Mouse (Mus musculus) neural tube, embryonic 14.5 days (tissue): ENCODE measurements around the gene Epb42. TPM values are rescaled to one million over a fixed set of nuclear protein-coding genes. Genes with fewer than 3 reads are reported as not detected.

ENCODE experiments used
- microRNA-seq: library from miRNA; unstranded; fragments of <30 nt; microRNA quantifications from one replicate; pipeline ENCODE4, GENCODE M21; 2016
- polyA plus RNA-seq: library from polyadenylated mRNA; unstranded; fragments of >200 nt; fragmentation: Nextera tagmentation; extraction: Ambion mirVana; gene quantifications from 2 replicates; pipeline ENCODE4 v1.2.1, GENCODE M21; 2014

Epb42 gene
- polyA plus RNA-seq, 1 experiment from 2014 or later: 0.27 TPM

Small RNAs within 50 kb of the gene (microRNA-seq; reads per million reads assigned to microRNA genes)
- not detected for gene Gm44325

Other genes with a start within 250 kb of the Epb42 start
- 7.8 and 9.5 TPM in 2 replicates for gene Cdan1, start 186.9 kb downstream of the Epb42 start, polyA plus RNA-seq
- gene Ttbk2, start 186.5 kb downstream of the Epb42 start, polyA plus RNA-seq: 19.1 and 21.9 TPM in 2 replicates
- gene Ubr1, start 66.4 kb downstream of the Epb42 start, polyA plus RNA-seq: 33.3 and 37.9 TPM in 2 replicates
- gene Tmem62, start 60.1 kb downstream of the Epb42 start, polyA plus RNA-seq: 22.1 and 22.6 TPM in 2 replicates
- gene Ccndbp1, start 28.7 kb downstream of the Epb42 start, polyA plus RNA-seq: 94.2 and 98.9 TPM in 2 replicates
- gene Tgm5, start 48.8 kb upstream of the Epb42 start, polyA plus RNA-seq: 0.10 and 0.17 TPM in 2 replicates
- gene Tgm7, start 72.7 kb upstream of the Epb42 start, polyA plus RNA-seq: not detected in 2 replicates
- 33.0 and 34.3 TPM in 2 replicates for gene Adal, start 103.4 kb upstream of the Epb42 start, polyA plus RNA-seq
- 20.0 and 21.1 TPM in 2 replicates for gene Lcmt2, start 103.6 kb upstream of the Epb42 start, polyA plus RNA-seq
- gene Tubgcp4, start 133.6 kb upstream of the Epb42 start, polyA plus RNA-seq: 44.3 and 56.5 TPM in 2 replicates
- gene Zscan29, start 134.1 kb upstream of the Epb42 start, polyA plus RNA-seq: 7.7 and 9.2 TPM in 2 replicates
- 161 and 185 TPM in 2 replicates for gene Trp53bp1, start 234.3 kb upstream of the Epb42 start, polyA plus RNA-seq